Mouse (Mus musculus) heart, postnatal 14 days (tissue): ENCODE data around the gene Sdf2. TPM values are rescaled to one million over a fixed set of nuclear protein-coding genes. Genes with fewer than 3 reads are reported as not detected.
"Not testable (repeated sequence)": the region's sequence is repeated elsewhere in the genome, so short reads cannot be mapped to it uniquely, and the experiment has no call there.

Experiments
- DNase-seq, 2 experiments: peaks; one replicate each; pipeline ENCODE4 v3.0.0; 2021 to 2022
- intact Hi-C: fragments of 180-260 bp; cut with DNase I; formaldehyde crosslinking; loops from one replicate; pipeline ENCODE4 v1.15.1; 2025
- total RNA-seq, 2 experiments: library from RNA; stranded (reverse); gene quantifications; 2 replicates each; pipeline ENCODE4 v1.2.3; 2021

Gene Sdf2
- total RNA-seq, 2 experiments from 2014 or later = 49.8 to 51.3 TPM

DNA sequence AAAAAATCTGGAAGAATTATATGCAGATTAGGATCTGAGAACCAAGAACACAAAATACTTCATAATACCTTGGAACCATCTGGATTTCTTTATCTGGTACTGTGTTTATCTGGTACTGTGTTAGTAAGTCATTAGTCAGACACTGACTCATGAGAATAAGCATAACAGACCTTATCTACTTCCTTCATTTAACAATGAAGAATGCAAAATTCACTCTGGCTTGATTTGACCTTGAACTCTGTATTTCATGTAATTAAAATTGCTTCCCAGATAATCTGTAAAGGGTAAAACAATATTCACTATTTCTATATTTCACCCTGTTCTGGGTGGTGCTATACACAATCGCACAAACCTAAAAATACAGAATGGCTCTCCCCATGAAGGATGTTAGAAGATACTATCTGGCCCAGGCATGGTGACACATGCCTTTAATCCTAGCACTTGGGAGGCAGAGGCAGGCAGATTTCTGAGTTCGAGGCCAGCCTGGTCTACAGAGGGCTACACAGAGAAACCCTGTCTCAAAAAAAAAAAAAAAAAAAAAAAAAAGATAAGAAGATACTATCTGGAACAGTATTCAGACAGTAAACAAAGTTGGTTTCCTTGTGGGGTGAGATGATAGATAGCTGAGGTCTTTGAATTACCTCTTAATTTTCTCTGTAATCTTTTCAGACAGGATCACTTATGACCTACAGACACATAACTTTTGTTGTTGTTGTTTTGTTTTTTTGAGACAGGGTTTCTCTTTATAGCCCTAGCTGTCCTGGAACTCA, 15.1 kb downstream of the Sdf2 start:
- intact Hi-C loops = loop anchor here (5.0 kb wide), 1 partner anchor 87 kb away; no protein-coding TSS in a partner anchor
- no peak for DNase-seq

DNA sequence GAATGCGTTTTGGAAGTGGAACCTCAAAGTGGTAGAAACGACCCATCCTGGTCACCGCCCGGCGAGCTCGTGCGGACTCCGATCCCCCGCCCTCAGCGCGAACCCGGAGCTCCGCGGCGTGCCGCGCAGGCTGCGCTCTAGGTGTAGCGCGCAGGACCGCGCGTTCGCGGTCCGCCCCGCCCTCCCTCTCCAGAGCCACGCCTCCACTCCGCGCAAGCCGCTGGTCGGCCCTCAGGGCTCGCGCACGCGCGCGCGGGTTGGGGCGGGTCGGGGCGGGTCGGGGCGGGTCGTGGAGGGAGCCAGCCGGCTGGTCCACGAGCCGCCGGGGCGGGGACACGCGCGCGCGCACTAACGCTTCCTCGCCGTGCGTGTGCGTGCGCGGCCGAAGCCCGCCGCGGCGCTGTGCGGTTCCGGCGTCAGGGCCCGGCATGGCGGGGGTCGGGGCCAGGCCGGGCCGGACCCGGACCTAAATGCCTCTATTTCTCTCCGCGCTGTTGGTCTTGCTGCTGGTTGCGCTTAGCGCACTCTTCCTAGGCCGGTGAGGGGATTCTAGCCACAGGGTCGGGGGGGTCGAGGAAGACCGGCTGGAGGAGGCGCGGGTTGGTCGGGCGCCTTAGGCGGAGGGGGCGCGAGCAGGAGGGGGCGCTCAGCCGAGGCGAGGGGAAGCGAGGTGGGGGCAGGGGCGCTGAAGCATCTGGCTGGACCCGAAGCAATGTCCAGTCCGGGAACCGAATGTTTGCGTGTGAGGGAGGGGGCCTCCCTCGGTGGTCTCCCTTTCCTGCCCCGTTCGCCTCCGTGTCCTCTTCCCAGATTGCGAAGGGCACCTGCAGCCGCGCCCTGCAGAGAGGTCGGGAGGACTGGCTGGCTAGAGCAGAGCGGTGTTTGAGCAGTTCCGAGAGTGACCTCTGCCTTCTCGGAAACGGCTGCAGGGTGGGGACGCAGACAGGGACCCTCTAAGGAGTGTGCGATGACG, 16.1 kb downstream of the Sdf2 start, which contains the start of gene 2610507B11Rik:
Gene 2610507B11Rik (plus strand): TSS at position 373 of the 973 bp plus-strand sequence.
- intact Hi-C loops = loop anchor here (5.0 kb wide), 1 partner anchor 86 kb away; no protein-coding TSS in a partner anchor
- DNase-seq = peak; percentile 96 to 98

DNA sequence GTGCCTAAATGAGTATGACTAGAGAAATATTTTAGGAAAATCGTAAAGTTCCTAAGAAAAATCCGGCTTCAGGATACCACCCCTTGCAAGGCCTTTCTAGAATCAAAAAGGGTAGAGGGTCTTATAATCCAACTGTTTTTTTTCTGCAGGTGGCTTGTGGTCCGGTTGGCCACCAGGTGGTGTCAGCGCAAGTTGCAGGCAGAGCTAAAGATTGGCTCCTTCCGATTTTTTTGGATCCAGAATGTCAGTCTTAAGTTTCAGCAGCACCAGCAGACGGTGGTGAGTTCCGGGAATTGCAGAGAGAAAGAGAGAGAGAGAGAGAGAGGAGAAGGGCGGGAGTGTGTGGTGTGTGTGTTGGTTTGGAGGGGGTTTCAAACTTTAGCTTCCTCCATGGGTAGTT, 17.0 kb downstream of the Sdf2 start:
- intact Hi-C loops = loop anchor here (5.0 kb wide), 1 partner anchor 85 kb away; no protein-coding TSS in a partner anchor
- DNase-seq = peak; percentile 57 to 65

DNA sequence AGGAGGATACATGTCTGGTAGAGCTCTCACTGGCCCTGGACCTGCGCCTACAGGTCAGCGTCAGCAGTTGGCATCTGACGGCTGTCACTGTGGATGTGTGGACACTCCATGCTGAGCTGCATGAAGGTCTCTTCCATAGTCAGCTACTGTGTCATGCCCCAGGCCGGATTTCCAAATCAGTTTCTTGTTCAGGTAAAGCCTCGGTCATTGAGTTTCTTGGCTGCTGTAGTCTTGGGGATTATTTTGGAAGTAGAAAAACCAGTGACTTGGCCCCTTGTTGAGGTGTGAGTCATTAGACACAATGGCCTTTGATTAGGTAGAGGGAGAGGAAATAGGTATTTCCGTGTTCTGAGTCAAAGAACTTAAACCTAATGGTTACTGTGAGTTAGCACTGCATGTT, 20.0 kb downstream of the Sdf2 start:
- DNase-seq = no peak
- intact Hi-C loops = no loop called here

DNA sequence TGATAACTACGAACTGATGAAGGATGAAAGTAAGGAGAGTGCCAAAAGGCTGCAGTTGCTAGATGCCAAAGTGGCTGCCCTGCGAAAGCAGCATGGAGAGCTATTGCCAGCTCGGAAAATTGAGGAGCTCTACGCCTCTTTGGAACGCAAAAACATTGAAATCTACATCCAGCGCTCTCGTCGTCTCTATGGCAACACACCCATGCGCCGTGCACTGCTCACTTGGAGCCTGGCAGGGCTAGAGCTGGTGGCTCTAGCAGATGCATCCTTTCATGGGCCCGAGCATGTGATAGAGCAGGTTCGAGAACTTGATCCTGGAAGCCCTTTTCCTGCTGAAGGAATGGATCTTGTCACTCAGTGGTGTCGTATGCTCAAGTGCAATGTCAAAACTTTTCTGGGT, 26.4 kb downstream of the Sdf2 start:
- intact Hi-C loops = loop anchor here (5.0 kb wide), 1 partner anchor 40 kb away; no protein-coding TSS in a partner anchor
- no peak for DNase-seq

DNA sequence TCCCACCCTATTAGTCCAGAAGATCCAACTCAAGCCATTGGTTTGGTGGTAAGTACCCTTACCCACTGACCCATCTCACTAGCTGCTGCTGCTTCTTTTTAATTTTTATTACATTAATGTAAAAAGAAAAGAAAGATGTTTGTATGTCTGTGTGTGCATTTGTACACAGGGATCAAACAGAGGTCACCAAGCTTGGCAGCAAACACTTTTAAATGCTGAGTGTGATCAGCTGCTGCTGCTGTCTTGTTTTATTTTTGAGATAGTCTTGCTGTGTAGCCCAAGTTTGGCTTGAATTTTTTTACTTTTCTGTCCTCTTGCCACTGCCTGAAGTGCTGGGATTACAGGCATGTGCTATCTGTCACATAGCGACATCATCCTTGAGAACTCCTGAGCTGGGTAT, 30.1 kb downstream of the Sdf2 start:
- DNase-seq = no peak
- intact Hi-C loops = no loop called here

DNA sequence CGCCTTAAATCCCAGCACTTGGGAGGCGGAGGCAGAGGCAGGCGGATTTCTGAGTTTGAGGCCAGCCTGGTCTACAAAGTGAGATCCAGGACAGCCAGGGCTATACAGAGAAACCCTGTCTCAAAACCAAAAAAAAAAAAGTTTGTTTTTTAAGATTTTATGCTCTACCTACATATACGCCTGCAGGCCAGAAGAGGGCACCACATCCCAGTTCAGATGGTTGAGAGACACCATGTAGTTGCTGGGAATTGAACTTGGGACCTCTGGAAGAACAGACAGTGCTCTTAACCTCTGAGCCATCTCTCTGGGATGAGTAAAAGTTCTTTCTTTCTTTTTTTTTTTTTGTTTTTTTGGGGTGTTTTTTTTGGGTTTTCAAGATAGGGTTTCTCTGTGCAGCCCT, 30.6 kb downstream of the Sdf2 start:
- DNase-seq, intact Hi-C loops: not testable (repeated sequence)

DNA sequence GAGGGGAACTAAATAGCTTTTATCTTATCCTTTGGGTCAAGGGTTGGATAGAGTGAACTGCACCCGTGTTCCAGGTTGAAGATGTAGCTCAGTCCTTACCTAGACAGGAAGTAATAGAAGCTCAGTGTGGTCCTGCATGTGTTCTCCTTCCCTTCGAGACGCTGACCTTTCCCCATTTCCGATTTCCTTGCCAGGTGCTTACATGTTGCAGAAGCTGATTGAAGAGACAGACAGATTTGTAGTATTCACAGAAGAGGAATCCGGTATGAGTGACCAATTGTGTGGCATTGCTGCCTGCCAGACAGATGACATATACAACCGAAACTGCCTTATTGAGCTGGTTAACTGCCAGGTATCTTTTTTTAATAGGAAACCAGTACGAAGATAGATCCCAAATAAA, 33.3 kb downstream of the Sdf2 start:
- intact Hi-C loops = no loop called here

DNA sequence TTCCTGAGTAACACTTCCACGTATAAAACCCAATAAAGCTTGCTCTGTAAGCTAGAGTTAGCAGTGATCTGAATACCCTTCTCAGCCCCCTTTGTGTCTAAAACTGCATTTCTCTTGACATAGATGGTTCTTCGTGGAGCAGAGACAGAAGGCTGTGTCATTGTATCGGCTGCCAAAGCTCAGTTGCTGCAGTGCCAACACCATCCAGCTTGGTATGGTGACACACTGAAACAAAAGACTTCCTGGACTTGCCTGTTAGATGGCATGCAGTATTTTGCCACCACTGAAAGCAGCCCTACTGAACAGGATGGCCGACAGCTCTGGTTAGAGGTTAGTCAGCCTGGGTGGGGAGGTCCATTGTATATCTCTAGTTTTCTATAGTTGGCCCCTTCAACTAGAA, 34.0 kb downstream of the Sdf2 start:
- no peak for DNase-seq
- intact Hi-C loops = no loop called here

More for the DNA sequence above, 33.3 kb downstream of the Sdf2 start:
- DNase-seq = no peak

DNA sequence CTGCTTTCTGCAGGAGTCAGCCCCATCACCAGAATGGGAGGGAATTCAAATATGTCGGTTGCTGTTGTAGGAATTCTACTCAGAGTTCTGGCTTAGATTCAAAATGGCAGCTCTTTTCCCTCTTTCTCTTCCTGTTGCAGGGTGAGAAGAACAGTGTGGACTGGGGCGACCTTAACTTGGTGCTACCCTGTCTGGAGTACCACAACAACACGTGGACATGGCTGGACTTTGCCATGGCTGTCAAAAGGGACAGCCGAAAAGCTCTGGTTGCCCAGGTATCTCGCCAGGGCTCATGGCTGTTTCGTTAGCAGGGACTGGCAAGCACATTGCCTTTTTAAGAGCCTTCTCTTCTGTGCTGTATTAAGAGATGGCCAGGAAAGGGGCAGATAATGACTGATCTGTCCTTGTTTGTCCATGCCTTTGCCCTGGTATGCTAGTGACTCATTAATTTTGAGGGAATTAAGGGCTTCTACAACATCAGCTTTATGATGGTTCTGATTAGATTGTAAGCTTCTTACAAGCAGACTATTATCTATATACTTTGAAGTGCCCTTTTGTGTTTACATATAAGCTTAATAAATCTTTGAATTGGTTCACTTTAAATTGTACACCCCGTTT, 43.7 kb downstream of the Sdf2 start:
- DNase-seq = no peak
- intact Hi-C loops = no loop called here

DNA sequence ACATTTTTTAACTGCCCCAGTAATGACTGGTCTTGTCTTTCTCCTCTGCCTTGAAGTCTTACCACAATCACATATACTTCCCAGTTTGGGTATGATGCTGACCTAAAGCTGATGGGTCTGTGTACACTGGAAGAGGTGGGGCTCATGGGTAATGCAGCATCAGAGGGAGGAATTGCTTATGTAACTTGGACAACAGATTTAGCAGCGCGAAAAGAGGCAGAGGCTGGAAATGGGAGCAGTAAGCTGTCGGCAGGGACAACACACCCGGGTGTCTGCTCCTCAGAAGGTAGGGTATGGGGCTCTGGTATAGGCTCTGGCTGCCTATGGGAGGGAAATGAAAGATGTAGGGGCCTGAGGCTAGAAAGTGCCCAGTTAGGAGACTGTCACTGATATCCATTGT, 45.1 kb downstream of the Sdf2 start, which contains the start of gene BC030499:
Gene BC030499 (plus strand): TSS at position 188 of the 400 bp plus-strand sequence.
- intact Hi-C loops = no loop called here
- no peak for DNase-seq

DNA sequence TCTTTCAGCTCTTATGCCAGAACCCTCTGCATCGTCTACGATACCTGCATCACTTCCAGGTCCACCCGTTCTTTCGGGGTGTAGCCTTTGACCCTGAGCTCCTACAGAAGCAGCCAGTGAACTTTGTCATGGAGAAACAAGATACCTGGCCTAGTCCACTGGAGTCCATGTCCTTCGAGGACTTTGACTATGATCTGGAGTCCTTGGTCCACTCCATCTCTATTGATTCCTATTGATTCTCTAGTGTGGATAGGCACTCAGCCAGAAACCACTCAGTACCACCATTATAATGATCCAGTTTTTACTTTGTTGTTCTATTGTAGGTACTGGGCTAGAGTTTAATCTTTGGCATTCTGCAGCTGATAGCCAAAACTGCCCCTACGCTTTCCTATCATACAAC, 49.0 kb downstream of the Sdf2 start:
- intact Hi-C loops = no loop called here
- DNase-seq = no peak

DNA sequence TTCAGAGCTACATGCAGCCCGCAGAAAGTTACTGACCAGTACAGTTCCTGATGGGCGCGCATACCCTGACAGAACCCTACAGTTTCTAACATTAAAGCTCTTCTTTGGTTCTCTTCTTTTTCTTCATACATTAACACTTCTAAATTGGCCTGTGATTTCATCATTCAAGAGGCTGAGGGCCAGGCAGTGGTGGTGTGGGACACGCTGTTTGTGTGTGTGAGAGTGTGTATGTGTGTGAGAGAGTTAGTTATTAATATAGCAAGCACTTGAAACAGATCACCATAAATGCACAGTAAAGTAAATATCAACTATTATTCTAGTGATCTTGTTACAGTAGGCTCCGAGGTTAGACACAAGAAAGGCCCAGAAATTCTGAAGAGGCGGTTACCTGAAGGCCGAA, 55.4 kb downstream of the Sdf2 start:
- intact Hi-C loops = no loop called here
- no peak for DNase-seq

DNA sequence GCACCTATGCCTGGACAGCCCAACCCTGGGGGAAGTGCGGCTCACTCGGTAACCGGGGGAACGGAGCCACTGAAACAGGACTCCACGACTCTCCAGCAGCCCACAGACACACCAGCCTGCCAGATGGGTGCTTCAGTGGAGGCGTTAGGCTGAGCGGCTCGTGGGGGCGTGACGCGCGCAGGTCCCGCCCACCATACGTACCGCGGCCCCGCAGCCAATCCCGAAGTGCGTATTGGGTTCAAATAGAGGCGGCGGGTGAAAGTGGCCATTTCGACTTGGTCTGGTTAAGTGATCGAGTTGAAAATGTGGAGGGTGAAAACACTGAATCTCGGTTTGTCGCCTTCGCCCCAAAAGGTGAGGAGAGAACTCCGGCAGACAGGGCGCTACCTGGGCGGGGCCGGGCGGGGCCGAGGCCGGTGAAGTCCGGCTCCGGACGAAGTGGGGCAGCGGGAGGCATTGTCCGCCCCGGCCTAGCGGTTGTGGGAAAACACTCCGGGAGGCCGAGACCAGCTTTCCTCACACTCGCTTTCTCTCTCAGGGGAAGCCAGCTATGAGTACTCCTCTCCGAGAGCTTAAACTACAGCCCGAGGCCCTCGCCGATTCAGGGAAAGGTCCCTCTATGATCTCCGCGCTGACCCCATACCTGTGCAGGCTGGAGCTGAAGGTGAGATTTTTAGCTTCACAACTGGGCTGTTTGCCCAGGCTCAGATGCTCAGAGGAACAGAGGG, 56.0 kb downstream of the Sdf2 start, which contains the start of gene Spag5:
Gene Spag5 (plus strand): TSS at position 173 of the 728 bp plus-strand sequence.
- intact Hi-C loops = no loop called here
- DNase-seq = peak; percentile 87 to 93

Other genes starting within 250 kb of the Sdf2 start
- gene Dhrs13, start 213.5 kb upstream of the Sdf2 start, total RNA-seq = 1 to 10 TPM; 3.8 to 3.9 TPM
- 10 to 100 TPM; 66.2 to 69.1 TPM for gene Flot2, start 207.8 kb upstream of the Sdf2 start, total RNA-seq
- gene Eral1, start 165.4 kb upstream of the Sdf2 start, total RNA-seq = 10 to 100 TPM; 22.2 to 25.6 TPM
- gene Fam222b, start 151.1 kb upstream of the Sdf2 start, total RNA-seq = 10 to 100 TPM; 14.4 to 14.6 TPM
- 10 to 100 TPM; 10.3 to 11.2 TPM for gene Traf4, start 80.2 kb upstream of the Sdf2 start, total RNA-seq
- gene Nek8, start 69.1 kb upstream of the Sdf2 start, total RNA-seq = 1 to 10 TPM; 4.8 to 6.2 TPM
- gene Tlcd1, start 69.0 kb upstream of the Sdf2 start, total RNA-seq = 1 to 10 TPM; 6.5 to 7.6 TPM
- gene Rpl23a, start 62.2 kb upstream of the Sdf2 start, total RNA-seq = 100 to 1,000 TPM; 776 to 812 TPM
- 10 to 100 TPM; 14.2 to 17.8 TPM for gene Rab34, start 57.3 kb upstream of the Sdf2 start, total RNA-seq
- 1 to 10 TPM in 1 of 2 experiments, under 1 TPM in 1; 0.76 to 2.6 TPM for gene Proca1, start 52.4 kb upstream of the Sdf2 start, total RNA-seq
- 10 to 100 TPM; 29.6 to 31.7 TPM for gene Supt6, start 241 bp downstream of the Sdf2 start, total RNA-seq
- 100 to 1,000 TPM; 184 to 186 TPM for gene 2610507B11Rik, start 16.0 kb downstream of the Sdf2 start, total RNA-seq
- 1 to 10 TPM in 1 of 2 experiments, under 1 TPM in 1; 0.90 to 1.9 TPM for gene BC030499, start 45.1 kb downstream of the Sdf2 start, total RNA-seq
- gene Spag5, start 55.8 kb downstream of the Sdf2 start, total RNA-seq = 1 to 10 TPM; 2.2 to 4.2 TPM
- 1 to 10 TPM in 1 of 2 experiments, under 1 TPM in 1; 0.54 to 1.0 TPM for gene Aldoc, start 77.2 kb downstream of the Sdf2 start, total RNA-seq
- 10 to 100 TPM; 23.5 to 23.9 TPM for gene Pigs, start 82.7 kb downstream of the Sdf2 start, total RNA-seq
- 1 to 10 TPM; 5.9 to 6.3 TPM for gene Unc119, start 97.7 kb downstream of the Sdf2 start, total RNA-seq
- under 1 TPM in 1 of 2 experiments, not detected in 1; 0.24 TPM for gene Foxn1, start 140.8 kb downstream of the Sdf2 start, total RNA-seq
- gene Slc13a2, start 176.5 kb downstream of the Sdf2 start, total RNA-seq = not detected
- gene Slc46a1, start 220.0 kb downstream of the Sdf2 start, total RNA-seq = 1 to 10 TPM; 2.3 to 3.1 TPM